Mouse (Mus musculus): ENCODE results near the gene Pcbp2. TPM values are rescaled to one million over a fixed set of nuclear protein-coding genes. Genes with fewer than 3 reads are reported as not detected.

Gene Pcbp2
- 90.7 and 96.2 TPM in 2 replicates for polyA plus RNA-seq (2015; fragmentation: Nextera tagmentation; extraction: Ambion mirVana)

DNA sequence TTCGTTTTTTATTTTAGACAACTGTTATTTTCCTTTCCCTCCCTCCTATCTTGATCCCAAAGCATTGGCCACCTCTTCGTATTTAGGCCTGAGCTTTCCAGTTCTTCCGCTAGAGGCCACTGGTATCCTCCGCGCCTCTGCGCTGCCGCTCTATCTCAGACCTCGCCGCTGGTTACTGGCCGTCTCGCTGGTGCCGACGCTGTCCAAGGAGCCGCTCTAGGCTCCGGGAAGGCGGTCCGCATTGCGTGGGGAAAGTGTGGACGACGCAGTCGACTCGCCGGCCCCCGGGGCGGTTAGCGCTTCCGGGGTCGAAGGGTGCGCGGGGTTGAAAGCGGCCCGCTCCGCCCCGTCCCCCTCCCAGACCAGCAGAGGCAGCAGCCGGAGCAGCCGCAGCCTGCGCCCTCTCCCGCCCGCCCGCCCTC, at the start of gene Pcbp2:
Gene Pcbp2, plus strand, starts transcription at position 357 of the 422 bp plus-strand sequence.
- Histone ChIP-seq H3K27me3 (ENCODE audit: control insufficient read depth, insufficient read depth, low read length) (no peaks in the 10 kb centered on the region), H3K4me3 (ENCODE audit: low read depth, low read length) (peak within 1 kb of the TSS; percentile 82), H3K4me2 (replicated peaks; ENCODE audit: low read depth) (peak within 1 kb of the TSS; percentile 63), H3K27ac (replicated peaks) (peak within 1 kb of the TSS; percentile 97), H3K9ac (ENCODE audit: low read length) (peak within 1 kb of the TSS; percentile 95), H3K36me3 (ENCODE audit: control insufficient read depth, insufficient read depth, low read length) (no peaks in the 10 kb centered on the region), H3K4me1 (replicated peaks; ENCODE audit: control insufficient read depth, insufficient read depth) (no peaks in the 10 kb centered on the region), H3K9me3 (ENCODE audit: control insufficient read depth, low read length) (no peaks in the 10 kb centered on the region)
- DNase-seq (ENCODE audit: low spot score), result peak; percentile 97
- TF ChIP-seq EP300 (optimal IDR thresholded peaks at IDR 0.05) (no peak), CTCF (IDR thresholded peaks at IDR 0.05; ENCODE audit: low read depth) (peak; percentile 94)
- peak; percentile 99 for ATAC-seq (ENCODE audit: low FRiP score, low TSS enrichment)
- WGBS, result 0% methylated on average over 31 of the region's 40 CpGs

DNA sequence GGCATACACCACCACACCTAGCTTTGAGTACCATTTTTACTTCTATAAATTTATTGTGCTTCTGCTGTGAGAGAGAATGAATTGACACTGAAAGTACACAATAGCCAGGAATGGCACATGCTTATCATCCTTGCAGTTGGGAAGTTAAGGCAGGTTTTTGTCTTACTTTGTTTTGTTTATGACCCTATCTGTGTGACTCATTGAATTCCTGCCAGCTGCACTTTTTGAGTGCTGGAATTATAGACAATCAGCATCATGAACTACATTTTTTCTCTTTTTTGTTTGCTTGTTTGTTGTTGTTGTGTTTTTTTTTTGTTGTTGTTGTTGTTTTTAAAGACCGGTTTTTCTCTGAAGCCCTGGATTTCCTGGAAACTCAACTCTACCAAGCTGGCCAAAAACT, 49.4 kb upstream of the Pcbp2 start:
- ATAC-seq (ENCODE audit: low FRiP score, low TSS enrichment), result no peak
- H3K27me3 ChIP-seq (ENCODE audit: control insufficient read depth, insufficient read depth, low read length), result no peaks in the 10 kb centered on the region
- 40% methylated on average over 1 of the region's 1 CpGs for WGBS

DNA sequence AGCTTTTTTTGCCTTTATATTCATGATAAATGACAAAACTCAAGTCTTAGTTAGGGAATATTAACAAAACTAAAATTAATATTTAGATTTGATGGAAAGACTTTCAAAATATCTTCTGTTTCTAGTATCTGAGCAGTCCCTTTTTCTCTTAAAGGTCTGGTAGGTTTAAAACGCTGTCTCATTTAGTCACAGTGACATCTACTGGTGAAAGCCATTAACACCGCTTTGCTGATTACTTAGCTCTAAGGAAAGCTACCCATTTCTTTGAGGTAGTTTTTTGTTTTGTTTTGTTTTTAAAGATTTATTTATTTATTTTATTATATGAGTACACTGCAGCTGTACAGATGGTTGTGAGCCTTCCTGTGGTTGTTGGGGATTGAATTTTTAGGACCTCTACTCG, 48.9 kb upstream of the Pcbp2 start:
- Histone ChIP-seq H3K4me3 (ENCODE audit: low read depth, low read length) (no peak overlapping the region), H3K9ac (ENCODE audit: low read length) (no peak overlapping the region), H3K36me3 (ENCODE audit: control insufficient read depth, insufficient read depth, low read length) (no peaks in the 10 kb centered on the region), H3K4me1 (replicated peaks; ENCODE audit: control insufficient read depth, insufficient read depth) (no peaks in the 10 kb centered on the region), H3K27me3 (ENCODE audit: control insufficient read depth, insufficient read depth, low read length) (no peaks in the 10 kb centered on the region), H3K9me3 (ENCODE audit: control insufficient read depth, low read length) (no peaks in the 10 kb centered on the region), H3K27ac (replicated peaks) (no peak overlapping the region), H3K4me2 (replicated peaks; ENCODE audit: low read depth) (no peak overlapping the region)
- TF ChIP-seq EP300 (optimal IDR thresholded peaks at IDR 0.05) (no peak), CTCF (IDR thresholded peaks at IDR 0.05; ENCODE audit: low read depth) (peak; percentile 83)
- DNase-seq (ENCODE audit: low spot score) (no peak), ATAC-seq (ENCODE audit: low FRiP score, low TSS enrichment) (0 out of 2 replicates have a peak, but pooled peaks have one; percentile 56)
- 55% methylated on average over 3 of the region's 3 CpGs for WGBS

More for the DNA sequence above, 49.4 kb upstream of the Pcbp2 start:
- no peaks in the 10 kb centered on the region for H3K4me1 ChIP-seq (replicated peaks; ENCODE audit: control insufficient read depth, insufficient read depth)
- H3K4me3 ChIP-seq (ENCODE audit: low read depth, low read length), result no peak overlapping the region
- no peak for TF ChIP-seq CTCF (IDR thresholded peaks at IDR 0.05; ENCODE audit: low read depth)
- TF ChIP-seq EP300 (optimal IDR thresholded peaks at IDR 0.05), result no peak
- no peak overlapping the region for H3K9ac ChIP-seq (ENCODE audit: low read length)
- H3K27ac ChIP-seq (replicated peaks), result no peak overlapping the region
- DNase-seq (ENCODE audit: low spot score), result no peak
- no peaks in the 10 kb centered on the region for H3K36me3 ChIP-seq (ENCODE audit: control insufficient read depth, insufficient read depth, low read length)
- no peak overlapping the region for H3K4me2 ChIP-seq (replicated peaks; ENCODE audit: low read depth)
- H3K9me3 ChIP-seq (ENCODE audit: control insufficient read depth, low read length), result no peaks in the 10 kb centered on the region

DNA sequence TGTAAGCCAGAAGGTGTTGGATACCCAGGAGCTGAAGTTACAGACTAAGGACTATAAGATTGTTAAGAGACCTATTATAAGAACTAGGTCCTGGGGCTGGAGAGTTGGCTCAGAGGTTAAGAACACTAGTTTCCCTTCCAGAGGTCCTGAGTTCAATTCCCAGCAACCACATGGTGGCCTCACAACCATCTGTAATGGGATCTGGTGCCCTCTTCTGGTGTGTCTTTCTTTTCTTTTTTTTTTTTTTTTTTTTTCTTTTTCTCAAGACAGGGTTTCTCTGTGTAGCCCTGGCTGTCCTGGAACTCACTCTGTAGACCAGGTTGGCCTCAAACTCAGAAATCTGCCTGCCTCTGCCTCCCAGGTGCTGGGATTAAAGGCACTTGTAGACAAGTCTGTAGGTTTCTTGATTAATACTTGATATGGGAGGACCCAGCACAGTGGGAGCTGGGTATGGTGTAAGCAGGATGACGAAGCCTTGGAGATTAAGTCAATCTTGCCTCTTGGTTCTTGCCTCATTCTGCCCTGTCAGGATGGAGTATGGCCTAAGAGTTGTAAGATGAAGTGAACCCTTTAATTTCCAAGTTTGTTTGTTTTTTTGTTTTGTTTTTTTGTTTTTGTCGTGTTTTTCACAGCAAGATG, 46.6 kb upstream of the Pcbp2 start:
- 95% methylated on average over 2 of the region's 2 CpGs for WGBS

DNA sequence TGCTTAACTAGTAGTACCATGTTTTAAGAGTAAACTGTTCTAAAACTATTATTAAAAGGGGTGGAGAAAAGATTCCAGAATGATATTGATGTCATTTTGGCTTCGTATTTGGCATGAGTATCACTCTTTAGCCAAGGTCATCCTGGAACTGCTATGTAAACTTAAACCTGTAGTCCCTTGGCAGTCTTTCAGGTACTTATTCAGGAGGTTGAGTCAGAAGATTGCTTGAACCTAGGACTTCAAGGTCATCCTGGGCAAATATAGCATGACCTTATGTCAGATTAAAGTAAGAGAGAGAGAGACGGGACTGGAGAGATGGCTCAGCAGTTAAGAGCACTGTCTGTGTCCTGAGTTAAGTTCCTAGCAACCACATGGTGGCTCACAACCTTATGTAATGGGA, 45.7 kb upstream of the Pcbp2 start:
- DNase-seq (ENCODE audit: low spot score) (no peak), ATAC-seq (ENCODE audit: low FRiP score, low TSS enrichment) (no peak)
- no peaks in the 10 kb centered on the region for H3K27me3 ChIP-seq (ENCODE audit: control insufficient read depth, insufficient read depth, low read length)
- 80% methylated on average over 2 of the region's 2 CpGs for WGBS
- H3K4me2 ChIP-seq (replicated peaks; ENCODE audit: low read depth), result no peak overlapping the region
- no peak overlapping the region for H3K9ac ChIP-seq (ENCODE audit: low read length)
- no peaks in the 10 kb centered on the region for H3K9me3 ChIP-seq (ENCODE audit: control insufficient read depth, low read length)
- H3K4me1 ChIP-seq (replicated peaks; ENCODE audit: control insufficient read depth, insufficient read depth), result no peaks in the 10 kb centered on the region
- no peak overlapping the region for H3K4me3 ChIP-seq (ENCODE audit: low read depth, low read length)
- no peak for TF ChIP-seq CTCF (IDR thresholded peaks at IDR 0.05; ENCODE audit: low read depth)
- TF ChIP-seq EP300 (optimal IDR thresholded peaks at IDR 0.05), result no peak
- H3K36me3 ChIP-seq (ENCODE audit: control insufficient read depth, insufficient read depth, low read length), result no peaks in the 10 kb centered on the region
- H3K27ac ChIP-seq (replicated peaks), result no peak overlapping the region

More for the DNA sequence above, 46.6 kb upstream of the Pcbp2 start:
- DNase-seq (ENCODE audit: low spot score) (no peak), ATAC-seq (ENCODE audit: low FRiP score, low TSS enrichment) (no peak)
- Histone ChIP-seq H3K9me3 (ENCODE audit: control insufficient read depth, low read length) (no peaks in the 10 kb centered on the region), H3K4me2 (replicated peaks; ENCODE audit: low read depth) (no peak overlapping the region), H3K4me1 (replicated peaks; ENCODE audit: control insufficient read depth, insufficient read depth) (no peaks in the 10 kb centered on the region), H3K27ac (replicated peaks) (no peak overlapping the region), H3K27me3 (ENCODE audit: control insufficient read depth, insufficient read depth, low read length) (no peaks in the 10 kb centered on the region), H3K9ac (ENCODE audit: low read length) (no peak overlapping the region), H3K36me3 (ENCODE audit: control insufficient read depth, insufficient read depth, low read length) (no peaks in the 10 kb centered on the region), H3K4me3 (ENCODE audit: low read depth, low read length) (no peak overlapping the region)
- no peak for TF ChIP-seq EP300 (optimal IDR thresholded peaks at IDR 0.05)
- no peak for TF ChIP-seq CTCF (IDR thresholded peaks at IDR 0.05; ENCODE audit: low read depth)

DNA sequence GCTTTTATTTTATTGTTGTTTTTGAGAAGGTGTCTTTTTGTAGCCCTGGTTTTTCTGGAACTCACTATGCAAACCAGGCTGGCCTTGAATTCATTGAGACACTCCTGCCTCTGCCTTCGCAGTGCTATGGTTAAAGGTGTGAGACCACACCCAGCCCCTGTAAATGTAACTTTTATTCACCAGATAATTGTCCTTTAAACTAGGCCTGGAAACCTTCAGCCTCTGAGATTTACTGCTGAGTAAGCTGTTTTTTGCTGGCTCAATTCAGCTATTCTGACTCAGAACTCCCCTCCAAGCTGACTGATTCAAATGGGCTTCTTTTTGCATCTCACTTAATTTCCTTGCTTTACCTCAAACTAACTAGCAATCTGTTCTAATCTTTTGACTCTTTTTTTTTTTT, 43.4 kb upstream of the Pcbp2 start:
- no peak for DNase-seq (ENCODE audit: low spot score)
- no peaks in the 10 kb centered on the region for H3K4me1 ChIP-seq (replicated peaks; ENCODE audit: control insufficient read depth, insufficient read depth)
- no peak overlapping the region for H3K4me2 ChIP-seq (replicated peaks; ENCODE audit: low read depth)
- H3K9me3 ChIP-seq (ENCODE audit: control insufficient read depth, low read length), result no peaks in the 10 kb centered on the region
- no peak overlapping the region for H3K27ac ChIP-seq (replicated peaks)
- H3K36me3 ChIP-seq (ENCODE audit: control insufficient read depth, insufficient read depth, low read length), result peaks cover 6% of the 10 kb centered on the region
- no peak overlapping the region for H3K9ac ChIP-seq (ENCODE audit: low read length)
- ATAC-seq (ENCODE audit: low FRiP score, low TSS enrichment), result no peak
- WGBS, result 85% methylated on average over 1 of the region's 1 CpGs
- no peak overlapping the region for H3K4me3 ChIP-seq (ENCODE audit: low read depth, low read length)
- TF ChIP-seq CTCF (IDR thresholded peaks at IDR 0.05; ENCODE audit: low read depth) (no peak), EP300 (optimal IDR thresholded peaks at IDR 0.05) (no peak)
- H3K27me3 ChIP-seq (ENCODE audit: control insufficient read depth, insufficient read depth, low read length), result no peaks in the 10 kb centered on the region
